Mouse (Mus musculus): ENCODE measurements around the gene Ccdc194. TPM values are rescaled to one million over a fixed set of nuclear protein-coding genes. Genes with fewer than 3 reads are reported as not detected.

Ccdc194 gene
- polyA plus RNA-seq, 1 experiment from 2014 or later: 0.67 TPM

DNA sequence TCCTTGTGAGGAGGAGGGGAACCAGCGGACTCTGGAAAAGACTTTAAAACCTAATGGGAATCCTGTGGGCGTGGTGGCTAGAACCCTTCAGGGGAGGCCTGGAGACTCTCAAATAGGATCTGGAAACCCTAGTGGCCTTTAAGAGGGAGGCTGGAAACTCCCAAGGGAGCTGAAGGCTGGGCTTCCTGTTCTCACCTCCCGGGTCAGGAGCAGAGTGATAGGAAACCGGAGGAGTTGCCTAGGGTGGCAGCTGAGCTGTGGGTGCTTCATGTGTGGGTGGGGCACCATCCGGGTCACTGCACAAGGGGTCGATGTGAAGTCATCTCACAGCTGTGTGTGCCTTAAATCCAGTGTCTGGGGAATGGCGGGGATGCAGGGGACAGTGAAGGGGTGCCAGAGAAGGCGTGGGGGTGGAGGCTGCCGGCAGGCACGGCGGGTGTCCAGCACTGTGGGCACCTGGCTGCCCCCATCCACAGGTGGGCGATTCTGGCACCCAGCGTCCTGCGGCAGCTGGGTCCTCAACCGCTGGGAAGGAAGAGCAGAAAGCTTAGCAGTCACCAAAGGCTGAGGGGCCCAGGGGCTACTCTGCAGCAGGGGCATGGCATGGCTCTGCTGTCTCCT is 27.5 kb downstream of the Ccdc194 start:
- Histone ChIP-seq H3K4me2 (replicated peaks) (no peak overlapping the region), H3K4me1 (peaks cover 26% of the 10 kb centered on the region), H3K27ac (no peak overlapping the region), H3K27me3 (no peaks in the 10 kb centered on the region), H3K4me3 (no peak overlapping the region), H3K9me3 (replicated peaks) (no peaks in the 10 kb centered on the region), H3K36me3 (peaks cover 8% of the 10 kb centered on the region), H3K9ac (0 out of 2 replicates have a peak overlapping the region, but pooled peaks have one; percentile 24)
- ATAC-seq (ENCODE audit: low FRiP score): no peak
- WGBS: 30% methylated on average over 12 of the region's 15 CpGs

GRCm38 (mm10) chr8:71497077-71497645 is 28.4 kb downstream of the Ccdc194 start:
- Histone ChIP-seq H3K4me3 (no peak overlapping the region), H3K9me3 (replicated peaks) (no peaks in the 10 kb centered on the region), H3K27me3 (no peaks in the 10 kb centered on the region), H3K4me2 (replicated peaks) (no peak overlapping the region), H3K9ac (no peak overlapping the region), H3K4me1 (peaks cover 26% of the 10 kb centered on the region), H3K27ac (no peak overlapping the region), H3K36me3 (peaks cover 17% of the 10 kb centered on the region)
- WGBS: 88% methylated on average over 1 of the region's 1 CpGs
- no peak for ATAC-seq (ENCODE audit: low FRiP score)

DNA sequence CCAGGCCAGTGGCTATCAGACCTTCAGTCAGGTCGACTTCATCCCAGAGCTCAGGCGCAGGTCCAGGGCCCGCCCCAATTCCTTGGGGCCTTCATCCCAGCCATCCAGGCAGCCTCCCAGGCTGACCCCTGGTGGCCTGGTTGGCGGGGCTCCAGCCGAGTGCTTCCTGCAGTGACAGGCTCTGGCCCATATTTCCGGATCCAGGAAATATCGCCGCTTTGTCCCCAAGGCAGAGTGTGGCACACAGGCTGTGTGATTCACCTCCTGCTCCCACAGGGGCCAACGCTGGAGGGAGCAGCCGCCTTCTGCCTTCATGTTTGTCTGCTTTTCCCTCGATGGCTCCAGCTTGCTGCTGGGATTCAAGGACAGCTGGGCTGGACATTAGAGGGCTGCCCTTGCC is 29.0 kb downstream of the Ccdc194 start:
- WGBS: 44% methylated on average over 11 of the region's 11 CpGs
- Histone ChIP-seq H3K4me3 (no peak overlapping the region), H3K27me3 (no peaks in the 10 kb centered on the region), H3K4me2 (replicated peaks) (no peak overlapping the region), H3K9ac (no peak overlapping the region), H3K4me1 (peaks cover 26% of the 10 kb centered on the region), H3K36me3 (peaks cover 23% of the 10 kb centered on the region), H3K27ac (0 out of 2 replicates have a peak overlapping the region, but pooled peaks have one; percentile 37), H3K9me3 (replicated peaks) (no peaks in the 10 kb centered on the region)
- no peak for ATAC-seq (ENCODE audit: low FRiP score)

DNA sequence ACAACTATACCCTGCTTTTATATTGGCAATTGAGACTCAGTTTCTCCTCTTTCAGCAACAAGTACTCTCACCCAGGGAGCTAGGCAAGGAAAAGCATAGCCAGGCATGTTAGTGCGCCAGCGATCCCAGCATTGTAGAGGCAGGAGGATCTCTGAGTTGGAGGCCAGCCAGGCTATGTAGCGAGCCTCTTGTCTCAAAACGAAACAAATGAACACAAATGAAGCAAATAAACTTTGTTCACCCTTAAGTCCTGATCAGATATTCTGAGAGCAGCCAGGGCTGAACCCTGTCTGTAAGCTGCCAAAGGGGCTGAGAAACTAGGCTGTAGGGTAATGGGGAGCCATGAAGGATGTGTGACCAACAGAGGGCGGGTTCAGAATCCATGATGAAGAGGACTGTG is 29.7 kb downstream of the Ccdc194 start:
- H3K27me3 ChIP-seq: no peaks in the 10 kb centered on the region
- no peak overlapping the region for H3K4me3 ChIP-seq
- no peak overlapping the region for H3K4me2 ChIP-seq (replicated peaks)
- peak overlapping the region; percentile 37; the same call in 1 of the 2 replicates for H3K27ac ChIP-seq
- peaks cover 26% of the 10 kb centered on the region for H3K4me1 ChIP-seq
- H3K9me3 ChIP-seq (replicated peaks): no peaks in the 10 kb centered on the region
- H3K9ac ChIP-seq: no peak overlapping the region
- no peak for ATAC-seq (ENCODE audit: low FRiP score)
- WGBS: 88% methylated on average over 5 of the region's 5 CpGs
- H3K36me3 ChIP-seq: peaks cover 28% of the 10 kb centered on the region

GRCm38 (mm10) chr8:71495039-71495438 is 30.5 kb downstream of the Ccdc194 start:
- peak; percentile 63 for ATAC-seq (ENCODE audit: low FRiP score)
- no peak overlapping the region for H3K4me3 ChIP-seq
- H3K36me3 ChIP-seq: peaks cover 32% of the 10 kb centered on the region
- no peak overlapping the region for H3K4me2 ChIP-seq (replicated peaks)
- 31% methylated on average over 16 of the region's 16 CpGs for WGBS
- H3K9ac ChIP-seq: no peak overlapping the region
- no peak overlapping the region for H3K27ac ChIP-seq
- H3K9me3 ChIP-seq (replicated peaks): no peaks in the 10 kb centered on the region
- H3K27me3 ChIP-seq: no peaks in the 10 kb centered on the region
- H3K4me1 ChIP-seq: peaks cover 26% of the 10 kb centered on the region

GRCm38 (mm10) chr8:71488454-71488853 is 37.1 kb downstream of the Ccdc194 start:
- Histone ChIP-seq H3K27me3 (no peaks in the 10 kb centered on the region), H3K27ac (peak overlapping the region; percentile 79; the same call in 1 of the 2 replicates), H3K4me3 (peak overlapping the region; percentile 85), H3K4me2 (replicated peaks) (peak overlapping the region; percentile 100), H3K36me3 (peaks cover 38% of the 10 kb centered on the region), H3K9me3 (replicated peaks) (no peaks in the 10 kb centered on the region), H3K4me1 (peaks cover 33% of the 10 kb centered on the region), H3K9ac (peak overlapping the region; percentile 87)
- WGBS: under 1% methylated on average over 22 of the region's 22 CpGs
- ATAC-seq (ENCODE audit: low FRiP score): peak; percentile 72

- H3K4me1 ChIP-seq: peaks cover 33% of the 10 kb centered on the region
- peak; percentile 17; the same call in 1 of the 2 replicates for ATAC-seq (ENCODE audit: low FRiP score)
- peaks cover 40% of the 10 kb centered on the region for H3K36me3 ChIP-seq
- peak within 1 kb of the TSS; percentile 85 for H3K4me3 ChIP-seq
- peak within 1 kb of the TSS; percentile 100 for H3K4me2 ChIP-seq (replicated peaks)
- no peaks in the 10 kb centered on the region for H3K9me3 ChIP-seq (replicated peaks)
- H3K9ac ChIP-seq: peak within 1 kb of the TSS; percentile 87
- H3K27ac ChIP-seq: peak within 1 kb of the TSS; percentile 79
- H3K27me3 ChIP-seq: no peaks in the 10 kb centered on the region
- WGBS: under 1% methylated on average over 33 of the region's 33 CpGs
Measured at GRCm38 (mm10) chr8:71487691-71488445, 37.6 kb downstream of the Ccdc194 start, which contains the start of gene Gtpbp3. Gtpbp3 (plus strand) TSS chr8:71488103.

- 16% methylated on average over 7 of the region's 7 CpGs for WGBS
- peak overlapping the region; percentile 90 for H3K27ac ChIP-seq
Measured at GRCm38 (mm10) chr8:71486136-71486529, 39.4 kb downstream of the Ccdc194 start.

GRCm38 (mm10) chr8:71485142-71486135 is 40.1 kb downstream of the Ccdc194 start, which contains the start of gene Ano8:
Ano8 (minus strand) TSS chr8:71485963.
- 6% methylated on average over 56 of the region's 58 CpGs for WGBS

More at GRCm38 (mm10) chr8:71486136-71486529, 39.4 kb downstream of the Ccdc194 start:
- Histone ChIP-seq H3K4me3 (peak overlapping the region; percentile 81), H3K4me2 (replicated peaks) (peak overlapping the region; percentile 63), H3K9me3 (replicated peaks) (no peaks in the 10 kb centered on the region), H3K27me3 (0 out of 2 replicates have a peak, but pooled peaks cover 1% of the 10 kb centered on the region), H3K9ac (peak overlapping the region; percentile 95), H3K36me3 (peaks cover 40% of the 10 kb centered on the region), H3K4me1 (peaks cover 37% of the 10 kb centered on the region)
- ATAC-seq (ENCODE audit: low FRiP score): no peak

DNA sequence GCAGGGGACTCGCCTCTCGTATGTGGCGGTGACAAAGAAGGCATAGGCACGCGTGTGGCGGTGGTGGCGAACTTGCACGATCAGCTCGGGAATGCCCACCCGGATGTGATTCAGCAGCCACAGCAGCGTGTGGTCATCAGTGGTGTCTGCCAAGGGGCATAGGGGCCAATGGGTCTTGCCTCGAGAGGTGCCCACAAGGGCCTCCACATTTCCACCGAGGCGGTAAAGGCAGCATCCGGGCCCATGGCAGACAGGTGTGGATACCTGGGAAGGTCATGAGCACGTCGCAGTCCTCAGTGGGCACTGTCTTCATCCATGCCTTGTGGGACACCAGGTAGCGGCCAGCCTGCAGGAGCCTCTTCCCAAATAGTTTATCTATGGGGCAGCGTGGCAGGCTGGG is 40.8 kb downstream of the Ccdc194 start:
- 91% methylated on average over 19 of the region's 19 CpGs for WGBS
- Histone ChIP-seq H3K27ac (no peak overlapping the region), H3K9me3 (replicated peaks) (no peaks in the 10 kb centered on the region), H3K4me1 (peaks cover 42% of the 10 kb centered on the region), H3K4me3 (peak overlapping the region; percentile 81), H3K36me3 (peaks cover 47% of the 10 kb centered on the region), H3K27me3 (0 out of 2 replicates have a peak, but pooled peaks cover 6% of the 10 kb centered on the region), H3K4me2 (replicated peaks) (peak overlapping the region; percentile 63), H3K9ac (peak overlapping the region; percentile 95; the same call in 1 of the 2 replicates)
- no peak for ATAC-seq (ENCODE audit: low FRiP score)

More at GRCm38 (mm10) chr8:71485142-71486135, 40.1 kb downstream of the Ccdc194 start, which contains the start of gene Ano8:
- Histone ChIP-seq H3K27me3 (0 out of 2 replicates have a peak, but pooled peaks cover 6% of the 10 kb centered on the region), H3K36me3 (peaks cover 40% of the 10 kb centered on the region), H3K4me1 (peaks cover 44% of the 10 kb centered on the region), H3K27ac (peak within 1 kb of the TSS; percentile 90), H3K4me2 (replicated peaks) (peak within 1 kb of the TSS; percentile 63), H3K9me3 (replicated peaks) (no peaks in the 10 kb centered on the region), H3K4me3 (peak within 1 kb of the TSS; percentile 81), H3K9ac (peak within 1 kb of the TSS; percentile 95)
- peak; percentile 84 for ATAC-seq (ENCODE audit: low FRiP score)

- peaks cover 55% of the 10 kb centered on the region for H3K36me3 ChIP-seq
- no peak for ATAC-seq (ENCODE audit: low FRiP score)
- H3K27ac ChIP-seq: no peak overlapping the region
- H3K4me3 ChIP-seq: no peak overlapping the region
- peaks cover 10% of the 10 kb centered on the region; the same call in 1 of the 2 replicates for H3K27me3 ChIP-seq
- H3K4me1 ChIP-seq: peaks cover 34% of the 10 kb centered on the region
- peak overlapping the region; percentile 63 for H3K4me2 ChIP-seq (replicated peaks)
- H3K9me3 ChIP-seq (replicated peaks): no peaks in the 10 kb centered on the region
- 51% methylated on average over 8 of the region's 8 CpGs for WGBS
- H3K9ac ChIP-seq: no peak overlapping the region
Measured at GRCm38 (mm10) chr8:71483932-71484331, 41.6 kb downstream of the Ccdc194 start.
